Mouse (Mus musculus) liver, postnatal 0 days (tissue): ENCODE results near the gene Arhgap22. TPM values are rescaled to one million over a fixed set of nuclear protein-coding genes. Genes with fewer than 3 reads are reported as not detected.

Experiments used
- ATAC-seq: fragments of 200-750 bp; cut with Nextera tagmentation; 2 replicates; pipeline ENCODE4 v1.8.0; 2017; ENCODE audit warnings: mild to moderate bottlenecking, moderate library complexity
- DNase-seq: peaks from one replicate; pipeline ENCODE4 v3.0.0-alpha.2; 2016
- H3K27ac ChIP-seq: fragments of 300-500 bp; sonication (generic); 2 replicates; pipeline ENCODE4 v1.5.1; 2014; ENCODE audit warnings: antibody characterized with exemption, moderate library complexity, mild to moderate bottlenecking, low read depth
- H3K27me3 ChIP-seq: fragments of 300-500 bp; sonication (generic); 2 replicates; pipeline ENCODE4 v1.6.1; 2014; ENCODE audit warnings: low read length, control low read depth, mixed read lengths; ENCODE audit not compliant: insufficient read depth
- H3K36me3 ChIP-seq: fragments of 300-500 bp; sonication (generic); replicated peaks from 2 replicates; pipeline ENCODE4 v1.6.1; 2014; ENCODE audit warnings: mild to moderate bottlenecking, control low read depth, low read length, moderate library complexity, mixed read lengths; ENCODE audit not compliant: insufficient read depth
- H3K4me1 ChIP-seq: fragments of 300-500 bp; sonication (generic); 2 replicates; pipeline ENCODE4 v1.6.1; 2014; ENCODE audit warnings: antibody characterized with exemption, mild to moderate bottlenecking, control low read depth; ENCODE audit not compliant: insufficient read depth
- H3K4me2 ChIP-seq: fragments of 300-500 bp; sonication (generic); 2 replicates; pipeline ENCODE4 v1.6.1; 2014; ENCODE audit warnings: low read depth, mild to moderate bottlenecking, low read length, moderate library complexity, mixed read lengths
- H3K4me3 ChIP-seq: fragments of 300-500 bp; sonication (generic); 2 replicates; pipeline ENCODE4 v1.5.1; 2014; ENCODE audit warnings: low read depth, low read length
- H3K9ac ChIP-seq: fragments of 300-500 bp; sonication (generic); replicated peaks from 2 replicates; pipeline ENCODE4 v1.6.1; 2014; ENCODE audit warnings: mild to moderate bottlenecking, moderate library complexity
- H3K9me3 ChIP-seq: fragments of 300-500 bp; sonication (generic); 2 replicates; pipeline ENCODE4 v1.6.1; 2016; ENCODE audit warnings: mild to moderate bottlenecking, control low read depth, low read length, mixed read lengths
- CTCF ChIP-seq: sonication (generic); IDR thresholded peaks from 2 replicates; pipeline ENCODE4 v1.5.1; 2016; ENCODE audit warnings: antibody characterized with exemption, low read depth
- EP300 ChIP-seq: IDR thresholded peaks from 2 replicates; pipeline ENCODE4 v1.6.1; 2016; ENCODE audit warnings: antibody characterized with exemption, low read depth, mild to moderate bottlenecking
- WGBS: fragments of 180-500 bp; shearing (Covaris S2); extraction: QIAGEN DNeasy Blood & Tissue Kit; methylation state at CpG from one replicate; pipeline ENCODE4 v1.1.7; 2014; ENCODE audit not compliant: insufficient replicate concordance; 5-methylcytosine and 5-hydroxymethylcytosine counted together
- polyA plus RNA-seq: library from polyadenylated mRNA; unstranded; fragments of >200 nt; fragmentation: Nextera tagmentation; extraction: Ambion mirVana; gene quantifications from 2 replicates; pipeline ENCODE4 v1.2.1, GENCODE M21; 2015

The Arhgap22 gene
- polyA plus RNA-seq, 1 experiment from 2014 or later, result 0.73 TPM

DNA sequence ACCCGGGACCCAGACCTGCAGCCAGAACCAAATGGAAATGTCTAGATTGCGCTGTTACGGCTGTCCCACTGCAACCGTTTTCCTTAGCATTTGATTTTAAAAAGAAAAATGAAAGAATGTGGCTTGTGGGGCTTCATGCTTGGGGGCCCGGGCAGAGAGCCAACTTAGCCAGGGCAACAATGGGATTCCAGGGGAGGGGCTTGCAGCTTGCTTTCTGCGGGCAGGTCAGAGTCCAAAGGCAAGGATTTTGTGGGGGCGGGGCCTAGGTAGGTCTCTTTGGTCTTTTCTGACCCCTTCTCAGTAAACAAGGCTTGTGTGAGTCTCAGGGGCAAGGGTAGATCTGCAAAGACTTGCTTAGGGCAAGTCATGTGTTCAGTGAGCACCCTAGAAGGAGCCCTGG lies 107.0 kb downstream of the Arhgap22 start:
- 15% methylated on average over 7 of the region's 7 CpGs for WGBS
- Histone ChIP-seq H3K4me2 (peak overlapping the region; percentile 90), H3K27ac (no peak overlapping the region), H3K4me1 (peaks cover 10% of the 10 kb centered on the region; the same call in 1 of the 2 replicates), H3K36me3 (no peaks in the 10 kb centered on the region), H3K9me3 (no peaks in the 10 kb centered on the region), H3K9ac (no peak overlapping the region), H3K27me3 (peaks cover 23% of the 10 kb centered on the region), H3K4me3 (peak overlapping the region; percentile 51; the same call in 1 of the 2 replicates)
- ATAC-seq, result no peak
- TF ChIP-seq EP300, result no peak
- no peak for TF ChIP-seq CTCF
- DNase-seq, result no peak

DNA sequence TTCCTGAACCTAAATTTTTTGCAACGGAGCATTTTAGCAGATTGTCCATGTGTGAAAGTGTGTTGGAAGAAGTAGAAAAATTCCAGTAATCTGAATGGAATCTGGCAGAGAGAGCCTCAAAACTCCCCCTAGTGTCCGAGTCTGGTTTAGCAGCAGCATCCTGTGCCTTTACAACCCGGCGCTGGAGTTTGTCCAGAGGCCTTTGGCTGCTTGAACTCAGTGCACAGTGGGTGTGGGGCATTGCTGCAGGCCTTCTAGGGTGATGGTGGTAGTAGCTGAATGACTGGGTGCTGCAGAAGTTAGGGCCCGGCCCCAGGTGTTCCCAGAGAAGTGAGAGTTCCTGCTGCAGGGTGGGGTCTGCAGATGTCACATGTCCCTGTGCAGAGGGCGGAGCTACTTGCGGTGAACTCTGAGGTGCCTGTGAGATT lies 108.8 kb downstream of the Arhgap22 start:
- peak; percentile 75 for DNase-seq
- peaks cover 23% of the 10 kb centered on the region for H3K27me3 ChIP-seq

DNA sequence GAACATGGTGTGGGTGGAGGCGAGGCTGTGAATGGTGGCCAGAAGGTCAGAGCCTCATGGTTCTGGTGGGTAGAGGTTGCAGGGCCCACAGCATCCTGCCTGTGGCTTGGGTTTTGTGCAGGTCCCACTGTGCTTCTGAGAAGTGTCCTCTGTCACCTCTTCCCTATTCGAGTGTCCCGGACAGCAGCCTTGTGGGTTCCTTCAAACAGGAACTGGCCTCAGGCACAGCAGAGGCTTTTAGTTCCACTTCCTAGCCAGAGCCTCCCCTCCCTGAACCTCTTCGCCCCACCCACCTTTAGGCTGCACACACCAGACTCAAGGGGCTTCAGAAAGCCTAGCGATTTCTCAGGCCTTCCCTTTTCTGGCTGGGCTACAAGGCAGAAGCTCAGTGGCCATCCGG lies 110.7 kb downstream of the Arhgap22 start:
- peaks cover 10% of the 10 kb centered on the region; the same call in 1 of the 2 replicates for H3K4me1 ChIP-seq
- H3K36me3 ChIP-seq, result no peaks in the 10 kb centered on the region
- H3K9me3 ChIP-seq, result no peaks in the 10 kb centered on the region
- H3K4me2 ChIP-seq, result no peak overlapping the region; the same call in 1 of the 2 replicates
- TF ChIP-seq CTCF (no peak), EP300 (no peak)
- no peak overlapping the region for H3K27ac ChIP-seq
- no peak for ATAC-seq
- DNase-seq, result peak; percentile 35
- 36% methylated on average over 6 of the region's 6 CpGs for WGBS
- peaks cover 18% of the 10 kb centered on the region for H3K27me3 ChIP-seq
- H3K9ac ChIP-seq, result no peak overlapping the region
- no peak overlapping the region for H3K4me3 ChIP-seq

More for the DNA sequence above, 108.8 kb downstream of the Arhgap22 start:
- H3K4me1 ChIP-seq, result peaks cover 10% of the 10 kb centered on the region; the same call in 1 of the 2 replicates
- no peak overlapping the region for H3K9ac ChIP-seq
- no peak for TF ChIP-seq EP300
- TF ChIP-seq CTCF, result peak; percentile 76
- no peak overlapping the region for H3K4me3 ChIP-seq
- H3K27ac ChIP-seq, result no peak overlapping the region
- no peaks in the 10 kb centered on the region for H3K9me3 ChIP-seq
- H3K4me2 ChIP-seq, result no peak overlapping the region
- whole genome bisulfite sequencing, result 25% methylated on average over 7 of the region's 7 CpGs
- no peak for ATAC-seq
- no peaks in the 10 kb centered on the region for H3K36me3 ChIP-seq

DNA sequence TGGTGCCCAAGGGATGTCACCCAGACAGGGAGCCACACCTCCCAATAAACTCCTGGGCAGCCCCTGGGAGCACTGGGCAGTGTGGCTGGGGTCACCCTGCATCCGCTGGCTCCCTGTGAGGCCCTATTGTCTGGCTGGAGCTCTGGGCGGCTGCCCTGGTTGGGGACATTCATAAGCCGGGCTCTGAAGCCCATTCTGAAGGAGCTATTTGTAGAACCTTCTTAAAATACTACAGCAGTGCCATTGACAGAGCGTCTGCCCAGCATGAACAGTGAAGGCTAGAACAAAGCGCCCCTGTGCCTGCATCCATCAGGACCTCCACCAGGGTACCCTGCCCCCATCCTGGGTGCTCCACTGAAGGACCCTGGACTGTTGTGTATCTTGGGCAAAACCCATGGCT lies 114.5 kb downstream of the Arhgap22 start:
- WGBS, result 80% methylated on average over 5 of the region's 5 CpGs

DNA sequence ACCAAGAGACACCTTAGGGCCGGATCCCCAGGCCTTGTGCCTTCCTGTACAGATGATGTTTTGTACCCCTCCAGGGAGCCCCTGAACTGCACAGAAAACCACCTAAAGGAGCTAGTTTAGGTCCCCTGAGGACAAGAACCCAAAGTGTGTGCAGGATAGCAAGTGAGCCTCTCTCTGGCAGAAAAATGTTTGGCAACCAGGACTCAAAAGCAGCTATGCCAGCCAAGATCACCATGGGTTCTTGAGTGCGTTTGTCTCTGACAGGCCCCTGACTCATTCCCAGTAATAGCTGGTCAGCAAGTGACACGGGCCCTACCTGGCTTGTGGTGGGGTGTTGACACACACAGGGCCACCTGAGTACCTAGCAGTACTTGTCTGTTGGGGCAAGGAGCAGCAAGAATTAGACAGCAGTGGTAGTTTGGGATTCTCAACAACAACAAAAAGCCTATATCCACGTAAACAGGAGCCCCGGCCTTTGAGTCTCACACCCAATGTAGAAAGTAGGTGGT lies 115.5 kb downstream of the Arhgap22 start:
- Histone ChIP-seq H3K9ac (no peak overlapping the region), H3K9me3 (no peaks in the 10 kb centered on the region), H3K4me3 (no peak overlapping the region), H3K4me1 (no peaks in the 10 kb centered on the region), H3K36me3 (no peaks in the 10 kb centered on the region), H3K4me2 (no peak overlapping the region), H3K27me3 (no peaks in the 10 kb centered on the region), H3K27ac (no peak overlapping the region)
- 83% methylated on average over 5 of the region's 5 CpGs for WGBS
- ATAC-seq (no peak), DNase-seq (no peak)
- TF ChIP-seq EP300, result no peak
- no peak for TF ChIP-seq CTCF

More for the DNA sequence above, 114.5 kb downstream of the Arhgap22 start:
- H3K4me3 ChIP-seq, result no peak overlapping the region
- H3K4me2 ChIP-seq, result no peak overlapping the region
- DNase-seq (no peak), ATAC-seq (no peak)
- no peaks in the 10 kb centered on the region for H3K4me1 ChIP-seq
- no peaks in the 10 kb centered on the region for H3K27me3 ChIP-seq
- no peak overlapping the region for H3K9ac ChIP-seq
- H3K27ac ChIP-seq, result no peak overlapping the region
- TF ChIP-seq CTCF, result no peak
- no peaks in the 10 kb centered on the region for H3K36me3 ChIP-seq
- H3K9me3 ChIP-seq, result no peaks in the 10 kb centered on the region

DNA sequence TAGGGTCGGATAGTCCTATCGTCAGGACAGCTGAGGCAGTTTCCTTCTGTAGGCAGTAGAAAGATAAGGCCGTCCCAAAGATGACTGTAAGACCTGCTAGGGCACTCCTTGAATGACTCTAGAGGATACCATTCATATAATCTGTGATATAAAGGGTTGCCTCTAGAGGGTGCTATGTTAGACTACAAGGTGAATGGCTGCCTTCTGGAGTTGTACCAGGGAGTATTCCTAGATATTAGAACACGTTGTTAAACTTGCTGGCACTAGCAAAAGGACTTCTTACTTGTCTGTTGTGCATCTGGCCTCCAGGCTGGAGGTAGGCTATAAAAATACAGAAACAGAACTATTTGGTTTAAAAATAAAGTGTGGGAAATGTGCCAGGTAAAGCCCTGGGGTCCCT lies 117.2 kb downstream of the Arhgap22 start:
- H3K4me2 ChIP-seq, result no peak overlapping the region
- ATAC-seq (no peak), DNase-seq (no peak)
- 49% methylated on average over 4 of the region's 4 CpGs for WGBS
- no peak overlapping the region for H3K4me3 ChIP-seq
- H3K9ac ChIP-seq, result no peak overlapping the region
- H3K4me1 ChIP-seq, result no peaks in the 10 kb centered on the region
- H3K9me3 ChIP-seq, result no peaks in the 10 kb centered on the region
- no peaks in the 10 kb centered on the region for H3K36me3 ChIP-seq
- TF ChIP-seq EP300 (no peak), CTCF (peak; percentile 35)
- H3K27me3 ChIP-seq, result no peaks in the 10 kb centered on the region
- H3K27ac ChIP-seq, result no peak overlapping the region
